24 mouse cellular contexts compared by ENCODE assay signal in genomic region chr15:77113591-77113990, GRCm38 (mm10).
A peak's percentile ranks its signal among the peaks of the same experiment; 100 is the strongest.
DNase-seq lines count a peak whose midpoint lies in the region; ATAC-seq and TF ChIP-seq lines count a peak whose summit lies in the region.
"Had no signal": no experiment of that assay in that cellular context is flagged by ENCODE, and none has a peak within 500 bp of the region (broad histone marks: within the 10 kb centered on the region; RNA-seq: fewer than 3 reads in every experiment).

No protein-coding gene starts in this region.

- TF ChIP-seq CTCF in gastrocnemius, adult 2 months (IDR thresholded peaks at IDR 0.05), result no peak

- peak overlapping the region; percentile 17 for H3K27ac ChIP-seq in gastrocnemius, adult 2 months
- peak overlapping the region; percentile 51; the same call in 1 of the 2 replicates for H3K27ac ChIP-seq in ES-E14 (ENCODE audit: insufficient read depth, low read depth, low read length, poor library complexity, severe bottlenecking)
- 0 out of 2 replicates have a peak overlapping the region, but pooled peaks have one; percentile 17 for H3K27ac ChIP-seq in embryonic facial prominence, embryonic 12.5 days
- H3K27ac ChIP-seq in midbrain, embryonic 14.5 days (replicated peaks; ENCODE audit: low read depth, low read length), result no peak overlapping the region
- H3K27ac ChIP-seq: embryonic facial prominence, embryonic 15.5 days; forebrain, embryonic 12.5 days; forebrain, embryonic 15.5 days; heart, adult 2 months; hindbrain, embryonic 12.5 days; hindbrain, embryonic 15.5 days had no signal

- H3K36me3 ChIP-seq in ES-E14 (ENCODE audit: control insufficient read depth, insufficient read depth, low read length, poor library complexity, severe bottlenecking), result no peaks in the 10 kb centered on the region
- peaks cover 47% of the 10 kb centered on the region for H3K36me3 ChIP-seq in embryonic facial prominence, embryonic 12.5 days
- peaks cover 64% of the 10 kb centered on the region for H3K36me3 ChIP-seq in midbrain, embryonic 14.5 days (ENCODE audit: control insufficient read depth, insufficient read depth, low read length)

- WGBS in embryonic facial prominence, embryonic 12.5 days, result 81% methylated on average over 9 of the region's 9 CpGs
- 93% methylated on average over 9 of the region's 9 CpGs for WGBS in midbrain, embryonic 14.5 days

- H3K4me3 ChIP-seq in gastrocnemius, adult 2 months, result no peak overlapping the region
- peak overlapping the region in 1 of 2 experiments; percentile 40; a peak in 1 of 4 replicates for H3K4me3 ChIP-seq in ES-E14 (ENCODE audit: insufficient read depth in 1 of 2, low read depth in 1 of 2, low read length in 2 of 2, poor library complexity in 1 of 2, severe bottlenecking in 1 of 2)
- no peak overlapping the region for H3K4me3 ChIP-seq in embryonic facial prominence, embryonic 12.5 days
- H3K4me3 ChIP-seq in midbrain, embryonic 14.5 days (replicated peaks; ENCODE audit: low read depth, low read length), result no peak overlapping the region
- H3K4me3 ChIP-seq: embryonic facial prominence, embryonic 15.5 days; erythroblast, embryonic 14.5 days; forebrain, embryonic 12.5 days; forebrain, embryonic 15.5 days; heart, adult 2 months; hindbrain, embryonic 12.5 days; hindbrain, embryonic 15.5 days had no signal

- H3K9ac ChIP-seq in ES-E14 (ENCODE audit: insufficient read depth, low read depth, low read length, poor library complexity, severe bottlenecking), result peak overlapping the region; percentile 44; the same call in 1 of the 2 replicates
- H3K9ac ChIP-seq in embryonic facial prominence, embryonic 12.5 days, result no peak overlapping the region
- no peak overlapping the region for H3K9ac ChIP-seq in midbrain, embryonic 14.5 days (replicated peaks; ENCODE audit: low read length)
- H3K9ac ChIP-seq: embryonic facial prominence, embryonic 15.5 days; forebrain, embryonic 12.5 days; forebrain, embryonic 15.5 days; hindbrain, embryonic 12.5 days; hindbrain, embryonic 15.5 days had no signal

- no peak overlapping the region for H3K4me2 ChIP-seq in embryonic facial prominence, embryonic 12.5 days (replicated peaks)
- H3K4me2 ChIP-seq in midbrain, embryonic 14.5 days (ENCODE audit: low read length), result no peak overlapping the region
- H3K4me2 ChIP-seq: embryonic facial prominence, embryonic 15.5 days; forebrain, embryonic 12.5 days; forebrain, embryonic 15.5 days; heart, embryonic 11.5 days; hindbrain, embryonic 12.5 days; hindbrain, embryonic 15.5 days had no signal

- ATAC-seq in embryonic facial prominence, embryonic 12.5 days (ENCODE audit: insufficient number of reproducible peaks, insufficient read depth, low FRiP score, low TSS enrichment), result no peak
- no peak for ATAC-seq in midbrain, embryonic 14.5 days (ENCODE audit: low FRiP score, low TSS enrichment)
- ATAC-seq: forebrain, embryonic 15.5 days; intestine, postnatal 0 days had no signal

- H3K4me1 ChIP-seq in ES-E14 (ENCODE audit: control insufficient read depth in 2 of 2, insufficient read depth in 2 of 2, low read length in 2 of 2, poor library complexity in 1 of 2), result peaks cover 3 to 13% of the 10 kb centered on the region in 2 experiments; a peak in 3 of 4 replicates
- no peaks in the 10 kb centered on the region for H3K4me1 ChIP-seq in embryonic facial prominence, embryonic 12.5 days
- no peaks in the 10 kb centered on the region for H3K4me1 ChIP-seq in midbrain, embryonic 14.5 days (ENCODE audit: control insufficient read depth, insufficient read depth, low read length)
- H3K4me1 ChIP-seq: embryonic facial prominence, embryonic 15.5 days; forebrain, embryonic 12.5 days had no signal

- intact Hi-C loops in gastrocnemius, adult 2 months (cut with DNase I), result loop anchor here (5.0 kb wide), 1 partner anchor 39 kb away; no protein-coding TSS in a partner anchor

- DNase-seq in gastrocnemius, adult 2 months, result no peak
- DNase-seq in gastrocnemius, postnatal 10 days, result no peak
- DNase-seq in ES-E14 (ENCODE audit: low read depth, low spot score), result no peak
- no peak for DNase-seq in midbrain, embryonic 14.5 days
- DNase-seq in heart, adult 9 months (ENCODE audit: low spot score in 2 of 2), result no peak
- DNase-seq in right cerebral cortex, postnatal 10 days (ENCODE audit: low spot score in 2 of 2), result no peak
- DNase-seq: adrenal gland, postnatal 10 days; adrenal gland, postnatal 36 days; B cell, adult 2 months; cerebellum, adult 18-20 months; cerebellum, adult 9-10 months; cerebellum, postnatal 14 days; gastrocnemius, postnatal 36 days; heart, adult 2 months; kidney, adult 2 months had no signal

- H3K9me3 ChIP-seq in ES-E14 (ENCODE audit: control insufficient read depth, insufficient read depth, low read depth, low read length), result no peaks in the 10 kb centered on the region
- no peaks in the 10 kb centered on the region for H3K9me3 ChIP-seq in embryonic facial prominence, embryonic 12.5 days
- H3K9me3 ChIP-seq in midbrain, embryonic 14.5 days (ENCODE audit: control insufficient read depth, low read length), result no peaks in the 10 kb centered on the region
- H3K9me3 ChIP-seq: embryonic facial prominence, embryonic 15.5 days; forebrain, embryonic 12.5 days; forebrain, embryonic 15.5 days; hindbrain, embryonic 12.5 days; hindbrain, embryonic 15.5 days had no signal

- H3K27me3 ChIP-seq in embryonic facial prominence, embryonic 12.5 days, result no peaks in the 10 kb centered on the region
- no peaks in the 10 kb centered on the region for H3K27me3 ChIP-seq in midbrain, embryonic 14.5 days (ENCODE audit: control insufficient read depth, insufficient read depth, low read length)
- H3K27me3 ChIP-seq: embryonic facial prominence, embryonic 15.5 days; forebrain, embryonic 12.5 days; forebrain, embryonic 15.5 days; hindbrain, embryonic 12.5 days; hindbrain, embryonic 15.5 days had no signal

- in situ Hi-C loops in ES-E14 (cut with MboI; ENCODE audit: low sequenced_read_pairs in 2 of 2, unreplicated experiment in 2 of 2), result no loop called here

TF ChIP-seq in ES-E14, 5 proteins besides CTCF, POLR2A, EP300 and RAD21:
- TF ChIP-seq CHD2 (IDR thresholded peaks at IDR 0.05; ENCODE audit: low read depth, low read length) (no peak), HCFC1 (IDR thresholded peaks at IDR 0.05; ENCODE audit: borderline replicate concordance, insufficient read depth, low read length) (no peak), ZC3H11A (IDR thresholded peaks at IDR 0.05; ENCODE audit: borderline replicate concordance, low read depth, low read length) (no peak), MAFK (IDR thresholded peaks at IDR 0.05; ENCODE audit: insufficient read depth, low read depth, low read length) (no peak), ZNF384 (IDR thresholded peaks at IDR 0.05; ENCODE audit: low read depth, low read length) (no peak)
